Mouse (Mus musculus): ENCODE results near the gene Pde6h. TPM values are rescaled to one million over a fixed set of nuclear protein-coding genes. Genes with fewer than 3 reads are reported as not detected.
A peak's percentile ranks its signal among the peaks of the same experiment; 100 is the strongest.
"Not testable (repeated sequence)": the region's sequence is repeated elsewhere in the genome, so short reads cannot be mapped to it uniquely, and the experiment has no call there.

Pde6h gene
- total RNA-seq (2015) (0.02 and 0.04 TPM in 2 replicates), total RNA-seq (2017) (0.11 and 0.16 TPM in 2 replicates)

DNA sequence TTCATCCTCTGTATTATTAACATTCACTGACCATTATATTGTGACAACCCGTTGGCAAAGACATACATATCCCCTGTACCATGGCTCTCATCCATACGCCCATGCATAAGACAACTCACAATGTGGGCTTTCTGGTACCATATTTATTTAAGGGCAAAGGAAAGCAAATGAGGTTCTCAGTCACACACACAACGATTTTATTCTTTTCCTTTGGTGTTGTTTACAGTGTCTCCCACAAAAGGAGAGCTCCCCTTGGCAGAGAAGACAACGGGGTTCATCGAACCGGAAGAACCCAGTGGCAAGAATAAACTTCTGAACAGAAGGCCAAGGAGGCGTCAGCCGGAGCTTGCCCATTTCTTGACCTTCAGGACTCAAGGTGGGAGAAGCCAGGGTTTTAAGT is at the start of gene Pde6h:
Gene Pde6h, plus strand, starts transcription at position 301 of the 400 bp plus-strand sequence.
- ATAC-seq (ENCODE audit: poor library complexity, severe bottlenecking), result no peak

DNA sequence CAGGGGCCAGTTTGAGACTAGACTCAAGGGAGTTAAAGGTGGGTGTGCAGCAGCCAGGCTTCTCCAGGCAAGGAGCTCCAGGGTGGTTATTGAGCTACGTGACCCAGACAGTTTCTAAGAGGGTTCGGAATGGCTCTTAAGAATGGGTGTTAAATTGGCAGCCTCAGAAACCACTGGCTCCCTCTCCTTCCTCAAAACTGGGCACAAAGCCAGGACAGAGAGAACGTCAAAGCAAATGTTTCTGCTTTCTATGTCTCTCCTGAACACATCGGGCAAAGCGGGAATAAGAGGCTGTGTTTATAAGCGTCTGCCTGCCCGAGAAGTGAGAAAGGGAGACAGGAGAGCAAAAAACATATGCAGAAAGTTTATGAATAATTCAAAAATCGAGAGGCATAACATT is 49.0 kb upstream of the Pde6h start:
- no peak for ATAC-seq (ENCODE audit: poor library complexity, severe bottlenecking)

DNA sequence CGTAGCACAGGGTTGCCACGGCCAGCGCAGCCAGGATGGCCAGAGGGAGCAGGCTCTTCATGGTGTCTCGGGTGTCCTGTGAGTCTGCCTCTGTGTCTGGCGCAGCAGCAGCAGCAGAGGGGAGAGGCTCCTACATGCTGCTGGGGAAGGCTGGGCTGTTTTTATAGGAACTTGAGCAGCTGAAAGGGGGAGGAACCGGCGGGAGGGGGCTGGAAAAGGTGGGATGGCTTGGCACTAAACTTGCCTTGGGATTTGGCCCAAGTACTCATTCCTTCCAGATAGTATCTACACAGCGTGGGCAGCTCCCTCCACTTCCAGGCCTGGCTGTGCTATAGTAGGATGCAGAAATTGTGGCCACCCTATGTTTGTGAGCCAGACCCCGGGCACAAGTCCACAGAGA is 48.0 kb upstream of the Pde6h start, which contains the start of gene Mgp:
Gene Mgp, minus strand, starts transcription at position 154 of the 400 bp plus-strand sequence.
- no peak for ATAC-seq (ENCODE audit: poor library complexity, severe bottlenecking)

DNA sequence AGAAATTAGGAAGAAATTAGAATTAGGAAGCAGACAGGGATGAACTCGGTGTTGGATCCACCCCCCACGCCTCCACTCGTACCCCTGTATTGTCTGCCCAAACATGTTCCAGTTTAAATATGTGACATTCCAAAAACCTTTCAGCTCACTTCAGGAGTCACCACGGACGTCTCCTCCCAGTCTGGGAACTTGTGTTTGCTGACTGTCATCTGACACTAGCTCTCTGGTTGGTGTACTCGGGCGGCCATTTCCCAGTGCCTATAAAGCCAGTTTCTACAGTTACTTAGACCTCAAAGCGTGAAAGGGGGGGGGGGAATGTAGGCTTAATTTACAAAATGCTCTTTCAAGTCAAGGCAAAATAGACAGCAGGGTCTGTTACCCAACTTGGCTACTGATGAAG is 42.0 kb upstream of the Pde6h start:
- no peak for ATAC-seq (ENCODE audit: poor library complexity, severe bottlenecking)

DNA sequence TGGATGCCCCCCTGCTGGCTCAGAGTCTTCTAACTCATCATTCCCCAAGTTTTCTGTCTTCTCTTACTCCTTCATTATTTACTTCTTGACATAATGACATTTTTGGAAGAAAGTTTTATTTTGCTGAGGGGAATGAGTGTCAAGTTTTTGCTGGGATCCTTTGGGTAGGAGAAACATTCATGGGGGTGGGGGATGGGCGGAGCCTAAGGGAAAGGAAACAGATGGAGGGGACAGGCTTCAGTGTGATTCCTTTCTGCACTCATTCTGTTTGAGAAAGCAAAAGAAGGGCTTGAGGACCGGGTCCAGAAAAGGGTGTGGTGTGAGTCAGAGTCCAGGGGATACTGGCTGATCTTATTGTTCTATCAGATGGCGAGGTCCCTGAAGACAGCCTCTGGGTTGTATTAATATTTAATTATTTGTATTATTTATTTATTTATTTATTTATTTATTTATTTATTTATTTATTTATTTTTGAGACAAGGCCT is 40.2 kb upstream of the Pde6h start:
- ATAC-seq (ENCODE audit: poor library complexity, severe bottlenecking), result no peak

DNA sequence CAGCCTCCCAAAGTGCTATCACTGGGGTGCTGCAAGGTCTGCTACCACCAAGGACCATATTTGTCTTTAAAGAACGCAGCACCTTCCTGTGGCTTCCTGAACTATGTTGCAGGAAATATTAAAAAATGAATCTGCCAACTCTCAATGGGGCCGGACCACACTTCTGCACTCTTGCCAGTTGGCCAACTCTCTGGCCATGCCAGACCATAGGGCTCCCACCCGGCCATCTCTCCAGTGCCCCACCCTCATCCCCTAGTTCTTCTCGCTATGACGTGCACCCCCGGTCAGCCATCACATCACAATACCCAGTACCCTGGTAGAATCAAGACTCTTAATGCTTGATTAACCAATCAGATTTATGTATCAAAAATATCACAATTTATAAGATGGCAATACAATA is 39.7 kb upstream of the Pde6h start:
- no peak for ATAC-seq (ENCODE audit: poor library complexity, severe bottlenecking)

DNA sequence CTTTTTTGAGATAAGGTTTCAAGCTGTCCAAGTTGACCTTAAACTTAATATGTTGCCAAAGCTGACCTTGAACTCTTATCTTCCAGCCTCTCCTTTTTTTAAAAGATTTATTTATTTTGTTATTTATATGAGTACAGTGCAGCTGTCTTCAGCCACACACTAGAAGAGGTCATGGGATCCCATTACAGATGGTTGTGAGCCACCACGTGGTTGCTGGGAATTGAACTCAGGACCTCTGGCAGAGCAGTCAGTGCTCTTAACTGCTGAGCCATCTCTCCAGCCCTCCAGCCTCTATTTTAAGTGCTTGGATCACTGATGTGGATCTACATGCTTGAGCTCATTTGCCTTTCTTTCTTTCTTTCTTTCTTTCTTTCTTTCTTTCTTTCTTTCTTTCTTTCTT is 38.9 kb upstream of the Pde6h start:
- not testable (repeated sequence) for ATAC-seq (ENCODE audit: poor library complexity, severe bottlenecking)

DNA sequence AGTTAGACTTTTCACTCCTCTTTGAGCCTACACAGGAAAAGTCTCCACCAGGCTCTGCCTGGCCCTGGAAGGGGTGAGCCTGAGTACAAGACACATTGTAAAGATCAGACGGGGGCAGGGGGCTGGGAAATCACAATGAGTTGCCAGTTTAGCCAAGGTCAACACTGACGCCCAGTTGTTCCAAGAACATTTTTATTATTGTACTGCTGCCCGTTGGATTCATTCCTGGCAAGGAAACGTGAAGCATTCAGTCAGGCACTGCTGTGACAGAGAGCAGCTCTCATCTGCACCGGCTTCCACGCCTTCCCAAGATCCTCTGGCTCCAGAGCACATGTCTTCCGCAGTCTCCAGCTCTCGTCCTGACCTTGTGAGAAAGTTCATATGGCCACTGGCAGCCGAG is 35.8 kb upstream of the Pde6h start:
- no peak for ATAC-seq (ENCODE audit: poor library complexity, severe bottlenecking)

DNA sequence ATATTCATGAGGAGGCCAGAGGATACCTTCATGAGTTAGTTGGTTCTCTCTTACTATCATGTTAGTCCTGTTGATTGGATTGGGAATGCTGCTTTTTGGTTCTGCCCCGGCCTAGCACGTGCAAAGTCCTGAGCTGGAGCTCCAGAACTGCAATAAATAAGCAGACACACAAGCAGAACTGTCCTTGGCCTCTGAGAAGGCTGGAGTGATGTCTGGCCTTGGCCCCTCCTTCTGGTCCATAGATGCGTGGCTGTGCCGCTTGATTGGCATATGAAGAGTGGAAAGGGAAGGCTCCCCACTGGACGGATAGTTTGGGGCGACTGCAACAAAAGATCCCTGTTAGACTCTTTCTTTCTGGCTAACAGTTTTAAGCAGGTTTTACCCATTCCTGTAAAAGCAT is 34.6 kb upstream of the Pde6h start:
- ATAC-seq (ENCODE audit: poor library complexity, severe bottlenecking), result no peak

DNA sequence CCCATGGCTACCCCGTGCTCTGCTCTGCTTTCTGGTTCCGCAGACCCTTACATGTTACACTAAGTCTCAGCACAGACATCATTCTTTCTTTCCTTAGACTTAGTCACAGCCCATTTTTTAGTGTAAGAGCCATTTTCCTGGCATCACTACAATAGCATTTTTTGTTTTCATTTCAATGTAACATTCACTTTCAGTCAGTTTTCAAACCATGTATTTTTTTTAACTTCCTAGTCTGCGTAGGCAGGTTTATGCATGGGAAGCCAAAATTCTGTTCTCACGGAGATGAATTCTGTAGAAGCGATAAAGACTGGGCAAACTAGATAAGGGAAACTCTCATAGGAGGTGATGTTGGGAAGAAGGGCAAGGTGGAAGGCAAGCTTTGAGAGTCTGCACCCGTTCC is 34.1 kb upstream of the Pde6h start:
- ATAC-seq (ENCODE audit: poor library complexity, severe bottlenecking), result no peak

DNA sequence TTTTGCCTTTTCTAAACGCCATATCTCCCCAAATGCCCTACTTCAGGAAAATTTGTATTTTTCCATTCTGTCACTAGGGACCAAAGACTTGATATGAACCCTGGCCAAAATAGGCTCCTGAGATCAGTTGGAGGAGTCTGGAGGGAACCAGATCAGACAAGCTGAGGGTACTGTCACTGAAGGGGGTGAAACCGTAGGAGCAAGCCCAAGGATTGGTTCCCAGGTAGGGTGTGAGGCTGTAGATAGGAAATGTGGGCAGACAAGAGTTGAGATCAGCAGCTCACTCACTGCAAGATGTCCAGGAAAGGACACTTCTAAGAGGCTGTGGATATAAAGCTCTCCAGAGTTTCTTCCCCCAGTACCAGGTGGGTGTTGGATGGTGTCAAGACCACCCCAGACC is 31.6 kb upstream of the Pde6h start:
- no peak for ATAC-seq (ENCODE audit: poor library complexity, severe bottlenecking)

DNA sequence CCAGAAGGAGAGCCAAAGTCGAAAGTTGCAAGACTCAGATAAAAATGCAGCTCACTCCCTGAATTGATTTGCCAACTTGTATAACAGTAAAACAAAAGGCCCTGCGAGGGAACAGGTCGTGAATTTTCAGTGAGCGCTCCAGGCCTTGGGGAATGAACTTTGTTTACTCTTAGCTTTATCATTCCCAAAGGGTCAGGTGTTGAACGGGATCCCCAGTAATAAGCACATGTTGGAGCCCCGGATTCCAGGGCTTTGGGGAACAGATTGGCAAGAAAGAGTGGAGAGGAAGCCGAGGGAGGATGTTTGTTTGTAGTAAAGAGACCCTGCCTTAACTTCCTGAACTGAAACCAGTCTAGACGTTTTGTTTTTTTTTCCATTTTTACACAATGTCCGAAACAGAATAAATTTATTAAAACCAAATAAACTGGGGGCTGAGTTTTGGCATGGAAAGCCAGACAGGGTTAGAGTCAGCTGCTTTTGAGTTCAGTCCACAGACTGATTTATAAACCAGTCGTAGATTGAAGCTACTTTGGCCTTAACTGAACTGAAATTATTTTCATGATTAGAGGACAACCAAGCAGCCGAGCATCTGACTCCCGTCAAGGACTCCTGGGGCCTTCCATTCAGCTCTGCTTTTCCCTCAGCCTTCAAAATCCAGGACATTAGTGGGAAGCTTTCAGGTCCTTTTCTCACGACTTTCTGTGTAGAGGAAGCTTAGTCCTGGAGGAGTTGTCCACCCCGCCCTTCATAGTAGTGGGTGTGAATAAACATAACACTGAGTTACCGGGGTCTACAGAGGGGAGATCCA is 28.9 kb upstream of the Pde6h start:
- no peak for ATAC-seq (ENCODE audit: poor library complexity, severe bottlenecking)

DNA sequence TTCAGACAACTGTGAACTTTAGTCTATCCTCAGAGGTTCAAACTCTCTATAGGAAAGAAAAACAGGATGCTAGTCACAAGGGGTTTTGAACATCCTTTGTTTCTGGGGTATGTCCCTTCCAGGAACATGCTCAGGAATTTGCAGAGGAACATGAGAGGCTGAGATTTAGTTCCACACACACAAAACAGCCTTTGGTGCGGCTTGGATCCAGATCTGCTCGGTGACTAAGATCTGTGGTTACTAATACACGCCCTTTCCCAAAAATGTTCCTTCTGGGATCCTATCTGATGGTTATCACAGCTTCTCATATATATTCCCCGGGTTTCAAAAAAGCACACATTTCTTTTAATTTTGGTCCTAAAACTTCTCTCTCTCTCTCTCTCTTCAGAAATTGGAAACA is 25.8 kb upstream of the Pde6h start:
- ATAC-seq (ENCODE audit: poor library complexity, severe bottlenecking), result no peak

DNA sequence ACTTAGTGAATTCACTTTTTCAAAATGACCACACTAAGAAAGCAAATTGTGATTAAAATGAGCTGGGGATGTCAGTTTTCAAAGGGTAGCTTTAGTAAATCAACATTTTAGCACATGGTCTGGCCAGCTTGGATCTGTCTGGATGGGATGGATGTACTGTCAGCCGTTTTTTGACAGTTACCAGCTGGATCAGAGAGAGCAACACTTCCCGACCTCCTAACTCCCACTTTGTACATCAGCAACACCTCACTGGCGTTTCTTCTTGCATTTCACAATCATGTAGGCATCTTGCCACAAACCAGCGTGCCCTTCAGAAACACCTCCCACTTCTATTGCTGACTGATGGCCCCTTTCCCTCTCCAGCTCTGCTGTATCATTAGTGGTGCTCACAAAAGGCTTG is 25.4 kb upstream of the Pde6h start:
- 0 out of 2 replicates have a peak, but pooled peaks have one; percentile 22 for ATAC-seq (ENCODE audit: poor library complexity, severe bottlenecking)

DNA sequence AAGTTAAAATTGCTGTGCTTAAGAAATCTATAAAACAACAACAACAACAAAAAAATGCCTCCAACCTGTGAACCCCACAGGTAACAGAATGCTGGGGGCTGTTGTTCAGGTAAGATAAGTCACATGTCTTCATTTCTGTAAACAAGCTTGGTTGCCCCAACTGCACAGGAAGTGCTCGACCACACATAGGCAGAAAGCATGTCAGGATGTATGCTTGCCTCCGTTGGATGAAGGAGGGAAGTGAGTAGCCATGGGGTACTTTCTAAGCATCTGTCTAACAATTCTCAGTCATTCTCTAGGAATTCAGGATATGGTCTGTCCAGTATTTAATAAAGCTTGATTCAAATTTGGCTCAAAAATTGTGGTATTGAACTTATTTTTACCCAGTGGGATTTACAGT is 24.7 kb upstream of the Pde6h start:
- ATAC-seq (ENCODE audit: poor library complexity, severe bottlenecking), result peak; percentile 62

DNA sequence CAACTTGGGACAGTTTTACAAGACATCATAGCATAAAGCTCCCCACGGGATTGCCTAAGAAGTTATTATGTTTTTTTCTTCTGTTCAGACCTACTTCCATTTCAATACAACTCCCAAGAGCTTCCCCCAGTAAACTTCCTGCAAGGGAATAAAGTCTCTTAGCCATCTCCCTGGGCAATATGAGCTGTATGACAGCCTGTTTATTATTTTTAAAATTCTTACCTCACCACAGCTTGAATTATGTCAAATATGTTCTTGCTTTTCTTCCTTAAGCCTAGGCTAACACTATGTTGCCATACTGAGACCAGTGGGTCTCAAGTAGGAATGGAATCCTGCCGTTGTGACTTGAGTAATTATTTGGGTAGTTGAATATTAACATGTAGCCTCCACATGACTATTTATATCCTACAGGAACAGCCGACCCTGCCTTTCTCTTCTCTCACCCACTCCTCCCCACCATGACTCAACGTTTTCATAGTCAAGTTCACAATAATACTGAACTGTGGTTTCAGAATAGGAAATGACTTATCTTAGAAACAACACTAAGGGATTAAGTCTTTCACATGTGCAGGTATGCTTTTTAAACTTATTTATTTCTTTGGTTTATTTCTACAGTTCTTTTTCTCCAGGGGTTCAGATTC is 23.1 kb upstream of the Pde6h start:
- 0 out of 2 replicates have a peak, but pooled peaks have one; percentile 23 for ATAC-seq (ENCODE audit: poor library complexity, severe bottlenecking)

DNA sequence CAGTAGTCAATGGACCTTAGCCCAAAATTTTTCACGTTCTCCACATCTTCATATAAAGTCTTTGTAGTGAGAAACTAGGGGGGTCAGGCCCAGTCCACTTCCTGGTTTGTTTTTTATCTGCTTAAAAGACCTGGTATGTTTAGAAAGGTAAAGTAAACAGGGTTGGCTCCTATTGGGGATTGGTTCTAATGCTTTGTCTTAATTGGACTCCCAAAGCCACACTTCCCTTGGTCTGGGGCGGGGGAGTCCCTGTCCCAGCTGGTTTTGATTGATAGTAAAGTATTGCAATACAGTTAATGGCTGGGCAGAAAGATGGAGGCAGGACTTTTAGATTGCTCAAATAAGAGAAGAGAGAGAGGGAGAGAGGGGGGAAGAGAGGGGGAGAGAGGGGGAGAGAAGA is 22.6 kb upstream of the Pde6h start:
- ATAC-seq (ENCODE audit: poor library complexity, severe bottlenecking), result no peak

DNA sequence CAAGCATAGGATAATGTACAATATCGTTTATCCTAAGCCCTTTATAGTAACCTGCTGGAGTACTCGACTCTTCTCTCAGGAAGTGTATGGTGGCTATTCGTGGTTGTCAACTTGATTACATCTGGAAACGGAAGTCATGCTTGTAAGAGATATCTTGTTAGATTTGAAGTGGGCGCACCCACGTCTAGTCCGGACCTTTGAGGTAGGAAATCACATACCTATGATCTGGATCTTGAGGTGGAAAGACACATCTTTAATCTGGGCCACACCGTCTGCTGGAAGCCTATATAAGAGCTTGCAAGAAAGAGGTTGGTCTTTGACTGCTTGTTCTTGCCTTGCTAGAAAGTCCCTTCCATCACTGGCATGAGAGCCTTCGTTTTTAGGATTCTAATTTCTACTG is 21.1 kb upstream of the Pde6h start:
- peak; percentile 20; the same call in 1 of the 2 replicates for ATAC-seq (ENCODE audit: poor library complexity, severe bottlenecking)

DNA sequence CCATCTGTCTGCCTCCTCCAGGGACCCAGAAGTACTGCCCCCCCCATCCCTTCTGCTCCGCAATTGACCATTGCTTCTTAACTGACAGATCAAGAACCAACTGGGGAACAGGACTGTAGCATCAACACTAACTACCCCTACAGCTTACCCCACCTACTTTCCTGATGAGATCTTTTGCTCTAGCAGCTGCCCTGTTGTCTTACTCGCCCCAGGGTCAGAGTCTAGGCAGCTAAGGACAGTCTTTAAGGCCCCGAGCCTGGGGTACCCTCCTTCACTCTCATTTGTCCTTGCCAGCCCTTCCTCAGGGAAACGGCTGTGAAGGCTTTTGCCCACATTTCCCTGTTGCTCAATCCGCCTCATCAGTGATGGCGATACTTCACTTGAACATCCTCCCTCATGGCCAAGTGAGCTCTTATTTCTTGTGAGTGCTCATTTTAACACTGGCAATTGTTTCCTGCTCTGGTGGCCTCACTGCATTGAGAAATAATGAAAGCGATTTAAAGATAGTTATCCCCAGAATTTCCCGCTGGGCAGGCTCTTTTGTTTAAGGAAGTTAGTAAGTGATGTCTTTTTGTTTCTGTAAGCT is 19.7 kb upstream of the Pde6h start:
- ATAC-seq (ENCODE audit: poor library complexity, severe bottlenecking), result peak; percentile 51

DNA sequence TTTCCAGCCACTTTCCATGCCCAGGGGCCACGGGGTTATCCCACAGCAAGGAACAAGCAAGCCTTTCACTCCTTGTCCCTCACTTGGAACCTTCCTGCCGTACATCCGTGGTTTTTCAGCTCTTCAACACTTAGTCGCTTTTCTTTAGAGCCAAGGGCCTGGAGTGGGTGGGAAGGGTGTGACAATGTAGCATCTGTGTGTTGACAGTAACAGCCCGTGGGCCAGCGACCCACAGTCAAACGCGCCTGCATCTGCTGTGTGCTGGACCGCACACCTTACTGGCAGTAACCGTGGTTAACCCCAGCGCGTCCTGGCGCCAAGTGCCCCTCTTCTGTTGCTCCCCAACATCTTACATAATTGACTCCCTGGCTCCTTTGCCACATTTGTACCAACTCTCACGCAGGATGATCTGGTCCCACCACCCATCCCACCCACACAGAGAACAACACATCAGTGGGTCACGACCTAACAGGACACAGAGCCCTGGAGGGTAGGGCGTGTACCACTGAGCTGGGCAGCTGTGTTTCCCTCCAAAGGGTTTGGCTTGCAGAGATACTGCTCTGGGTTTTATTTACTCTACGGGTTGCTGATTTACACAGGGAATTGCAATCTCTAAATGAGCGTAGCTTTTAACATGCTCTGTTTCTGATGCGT is 17.2 kb upstream of the Pde6h start:
- no peak for ATAC-seq (ENCODE audit: poor library complexity, severe bottlenecking)

DNA sequence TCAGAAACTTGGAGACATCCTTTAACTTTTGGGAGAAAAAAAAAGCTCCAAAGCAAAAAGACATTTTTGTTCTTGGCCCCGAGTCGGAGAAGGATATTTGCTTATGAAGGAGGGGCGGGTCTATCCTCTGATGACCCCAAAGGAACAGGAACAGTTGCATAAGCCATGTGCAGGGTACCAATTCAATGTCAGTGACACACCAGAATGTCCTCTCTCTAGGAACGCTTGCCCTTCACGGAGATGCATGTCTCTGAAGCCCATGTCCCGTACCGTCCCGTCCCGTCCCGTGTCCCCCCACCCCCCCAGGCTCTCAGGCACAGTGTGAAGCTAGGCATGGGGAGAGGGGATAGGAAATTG is 16.7 kb upstream of the Pde6h start:
- no peak for ATAC-seq (ENCODE audit: poor library complexity, severe bottlenecking)
